Mouse (Mus musculus): ENCODE data around the gene Stard13. TPM values are rescaled to one million over a fixed set of nuclear protein-coding genes. Genes with fewer than 3 reads are reported as not detected.

The Stard13 gene
- polyA plus RNA-seq, 1 experiment from 2014 or later = 3.7 TPM

GRCm38 (mm10) chr5:151155247-151155646 lies 78.4 kb downstream of the Stard13 start:
- Histone ChIP-seq H3K9ac (ENCODE audit: low read depth, low read length) (no peak overlapping the region), H3K9me3 (ENCODE audit: control insufficient read depth) (no peaks in the 10 kb centered on the region), H3K4me3 (ENCODE audit: low read depth, low read length) (no peak overlapping the region), H3K4me2 (replicated peaks; ENCODE audit: low read depth) (no peak overlapping the region), H3K27me3 (replicated peaks; ENCODE audit: control insufficient read depth, insufficient read depth, low read length) (no peaks in the 10 kb centered on the region), H3K36me3 (ENCODE audit: control insufficient read depth, insufficient read depth) (no peaks in the 10 kb centered on the region), H3K4me1 (replicated peaks; ENCODE audit: control insufficient read depth, insufficient read depth, low read length) (peaks cover 2% of the 10 kb centered on the region; the same call in 1 of the 2 replicates), H3K27ac (ENCODE audit: low read depth, low read length) (no peak overlapping the region)
- no peak for ATAC-seq
- WGBS = 64% methylated on average over 1 of the region's 1 CpGs
- TF ChIP-seq CTCF (IDR thresholded peaks at IDR 0.05; ENCODE audit: low read depth) = no peak

DNA sequence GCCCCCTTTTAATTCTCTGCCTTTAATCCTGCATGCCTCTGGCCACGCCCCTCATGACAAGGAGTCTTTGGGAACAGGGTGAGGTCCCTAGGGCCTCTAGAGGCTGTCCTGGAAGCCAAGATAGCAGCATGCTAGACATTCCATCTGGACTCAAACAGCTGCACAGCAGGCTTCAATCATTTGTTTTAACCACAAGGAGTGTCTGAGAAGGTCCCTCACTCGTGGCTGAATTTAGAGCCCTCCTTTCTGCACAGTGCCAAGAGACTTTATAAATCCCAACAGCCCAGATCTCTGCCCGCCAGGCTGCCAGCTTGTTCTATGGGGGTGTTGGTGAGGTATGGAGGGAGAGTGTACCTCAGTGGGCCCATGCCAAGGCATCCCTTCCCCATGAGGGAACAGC lies 78.9 kb downstream of the Stard13 start:
- peak; percentile 73 for ATAC-seq
- no peaks in the 10 kb centered on the region for H3K36me3 ChIP-seq (ENCODE audit: control insufficient read depth, insufficient read depth)
- no peak overlapping the region for H3K4me2 ChIP-seq (replicated peaks; ENCODE audit: low read depth)
- H3K27ac ChIP-seq (ENCODE audit: low read depth, low read length) = no peak overlapping the region
- H3K9me3 ChIP-seq (ENCODE audit: control insufficient read depth) = no peaks in the 10 kb centered on the region
- no peaks in the 10 kb centered on the region for H3K27me3 ChIP-seq (replicated peaks; ENCODE audit: control insufficient read depth, insufficient read depth, low read length)
- H3K4me3 ChIP-seq (ENCODE audit: low read depth, low read length) = no peak overlapping the region
- 33% methylated on average over 3 of the region's 3 CpGs for WGBS
- H3K4me1 ChIP-seq (replicated peaks; ENCODE audit: control insufficient read depth, insufficient read depth, low read length) = peaks cover 2% of the 10 kb centered on the region; the same call in 1 of the 2 replicates
- TF ChIP-seq CTCF (IDR thresholded peaks at IDR 0.05; ENCODE audit: low read depth) = no peak
- no peak overlapping the region for H3K9ac ChIP-seq (ENCODE audit: low read depth, low read length)

GRCm38 (mm10) chr5:151154030-151154429 lies 79.6 kb downstream of the Stard13 start:
- no peaks in the 10 kb centered on the region for H3K27me3 ChIP-seq (replicated peaks; ENCODE audit: control insufficient read depth, insufficient read depth, low read length)
- no peak overlapping the region for H3K4me3 ChIP-seq (ENCODE audit: low read depth, low read length)
- H3K4me1 ChIP-seq (replicated peaks; ENCODE audit: control insufficient read depth, insufficient read depth, low read length) = peaks cover 2% of the 10 kb centered on the region; the same call in 1 of the 2 replicates
- no peak for TF ChIP-seq CTCF (IDR thresholded peaks at IDR 0.05; ENCODE audit: low read depth)
- no peaks in the 10 kb centered on the region for H3K9me3 ChIP-seq (ENCODE audit: control insufficient read depth)
- H3K9ac ChIP-seq (ENCODE audit: low read depth, low read length) = no peak overlapping the region
- H3K27ac ChIP-seq (ENCODE audit: low read depth, low read length) = no peak overlapping the region
- H3K4me2 ChIP-seq (replicated peaks; ENCODE audit: low read depth) = no peak overlapping the region
- WGBS = 79% methylated on average over 4 of the region's 4 CpGs
- no peaks in the 10 kb centered on the region for H3K36me3 ChIP-seq (ENCODE audit: control insufficient read depth, insufficient read depth)
- ATAC-seq = no peak

GRCm38 (mm10) chr5:151151549-151151948 lies 82.1 kb downstream of the Stard13 start:
- Histone ChIP-seq H3K27me3 (replicated peaks; ENCODE audit: control insufficient read depth, insufficient read depth, low read length) (no peaks in the 10 kb centered on the region), H3K4me2 (replicated peaks; ENCODE audit: low read depth) (no peak overlapping the region), H3K36me3 (ENCODE audit: control insufficient read depth, insufficient read depth) (no peaks in the 10 kb centered on the region), H3K9me3 (ENCODE audit: control insufficient read depth) (no peaks in the 10 kb centered on the region), H3K4me1 (replicated peaks; ENCODE audit: control insufficient read depth, insufficient read depth, low read length) (peaks cover under 1% of the 10 kb centered on the region; the same call in 1 of the 2 replicates), H3K27ac (ENCODE audit: low read depth, low read length) (no peak overlapping the region), H3K9ac (ENCODE audit: low read depth, low read length) (no peak overlapping the region), H3K4me3 (ENCODE audit: low read depth, low read length) (no peak overlapping the region)
- WGBS = 83% methylated on average over 9 of the region's 9 CpGs
- ATAC-seq = no peak
- peak; percentile 44 for TF ChIP-seq CTCF (IDR thresholded peaks at IDR 0.05; ENCODE audit: low read depth)

GRCm38 (mm10) chr5:151149509-151149908 lies 84.1 kb downstream of the Stard13 start:
- H3K36me3 ChIP-seq (ENCODE audit: control insufficient read depth, insufficient read depth) = no peaks in the 10 kb centered on the region
- no peak overlapping the region for H3K4me3 ChIP-seq (ENCODE audit: low read depth, low read length)
- no peaks in the 10 kb centered on the region for H3K27me3 ChIP-seq (replicated peaks; ENCODE audit: control insufficient read depth, insufficient read depth, low read length)
- no peak overlapping the region for H3K9ac ChIP-seq (ENCODE audit: low read depth, low read length)
- no peak for TF ChIP-seq CTCF (IDR thresholded peaks at IDR 0.05; ENCODE audit: low read depth)
- no peak overlapping the region for H3K27ac ChIP-seq (ENCODE audit: low read depth, low read length)
- no peak overlapping the region for H3K4me2 ChIP-seq (replicated peaks; ENCODE audit: low read depth)
- H3K9me3 ChIP-seq (ENCODE audit: control insufficient read depth) = no peaks in the 10 kb centered on the region
- no peaks in the 10 kb centered on the region for H3K4me1 ChIP-seq (replicated peaks; ENCODE audit: control insufficient read depth, insufficient read depth, low read length)
- WGBS = 50% methylated on average over 8 of the region's 8 CpGs
- no peak for ATAC-seq

GRCm38 (mm10) chr5:151148079-151148478 lies 85.6 kb downstream of the Stard13 start:
- Histone ChIP-seq H3K27ac (ENCODE audit: low read depth, low read length) (no peak overlapping the region), H3K36me3 (ENCODE audit: control insufficient read depth, insufficient read depth) (no peaks in the 10 kb centered on the region), H3K4me2 (replicated peaks; ENCODE audit: low read depth) (no peak overlapping the region), H3K27me3 (replicated peaks; ENCODE audit: control insufficient read depth, insufficient read depth, low read length) (no peaks in the 10 kb centered on the region), H3K9ac (ENCODE audit: low read depth, low read length) (no peak overlapping the region), H3K4me3 (ENCODE audit: low read depth, low read length) (no peak overlapping the region), H3K4me1 (replicated peaks; ENCODE audit: control insufficient read depth, insufficient read depth, low read length) (0 out of 2 replicates have a peak, but pooled peaks cover 4% of the 10 kb centered on the region), H3K9me3 (ENCODE audit: control insufficient read depth) (no peaks in the 10 kb centered on the region)
- ATAC-seq = no peak
- WGBS = 77% methylated on average over 4 of the region's 4 CpGs
- no peak for TF ChIP-seq CTCF (IDR thresholded peaks at IDR 0.05; ENCODE audit: low read depth)

GRCm38 (mm10) chr5:151145807-151146206 lies 87.8 kb downstream of the Stard13 start:
- WGBS = 69% methylated on average over 5 of the region's 5 CpGs
- no peak overlapping the region for H3K27ac ChIP-seq (ENCODE audit: low read depth, low read length)
- no peaks in the 10 kb centered on the region for H3K27me3 ChIP-seq (replicated peaks; ENCODE audit: control insufficient read depth, insufficient read depth, low read length)
- 0 out of 2 replicates have a peak, but pooled peaks cover 7% of the 10 kb centered on the region for H3K4me1 ChIP-seq (replicated peaks; ENCODE audit: control insufficient read depth, insufficient read depth, low read length)
- no peak overlapping the region for H3K4me2 ChIP-seq (replicated peaks; ENCODE audit: low read depth)
- no peak for ATAC-seq
- H3K9me3 ChIP-seq (ENCODE audit: control insufficient read depth) = no peaks in the 10 kb centered on the region
- H3K4me3 ChIP-seq (ENCODE audit: low read depth, low read length) = no peak overlapping the region
- no peaks in the 10 kb centered on the region for H3K36me3 ChIP-seq (ENCODE audit: control insufficient read depth, insufficient read depth)
- H3K9ac ChIP-seq (ENCODE audit: low read depth, low read length) = no peak overlapping the region
- TF ChIP-seq CTCF (IDR thresholded peaks at IDR 0.05; ENCODE audit: low read depth) = no peak

Measured in intestine, postnatal 0 days (tissue).